Comparison of ENCODE assay signal across 10 mouse cellular contexts in genomic region chrX:99481677-99482338, GRCm38 (mm10). TPM values are rescaled to one million over a fixed set of nuclear protein-coding genes. Genes with fewer than 3 reads are reported as not detected.
DNase-seq lines count a peak whose midpoint lies in the region; ATAC-seq and TF ChIP-seq lines count a peak whose summit lies in the region.
"Had no signal": no experiment of that assay in that cellular context is flagged by ENCODE, and none has a peak within 500 bp of the region (broad histone marks: within the 10 kb centered on the region; RNA-seq: fewer than 3 reads in every experiment).

No protein-coding gene starts in this region.

- no peak for TF ChIP-seq EP300 in stomach, postnatal 0 days (optimal IDR thresholded peaks at IDR 0.05)

- no peak overlapping the region for H3K4me3 ChIP-seq in stomach, embryonic 16.5 days (replicated peaks; ENCODE audit: low read length)
- H3K4me3 ChIP-seq in stomach, postnatal 0 days (ENCODE audit: low read depth, low read length): no peak overlapping the region
- no peak overlapping the region for H3K4me3 ChIP-seq in hindbrain, postnatal 0 days (ENCODE audit: low read length)
- H3K4me3 ChIP-seq: gastrocnemius, adult 2 months had no signal

- ATAC-seq in frontal cortex, adult (ENCODE audit: low TSS enrichment): peak; percentile 95
- peak; percentile 47; the same call in 1 of the 2 replicates for ATAC-seq in stomach, embryonic 16.5 days (ENCODE audit: insufficient read depth, low FRiP score)
- no peak for ATAC-seq in stomach, postnatal 0 days (ENCODE audit: low FRiP score, low TSS enrichment)
- peak; percentile 96 for ATAC-seq in hindbrain, postnatal 0 days

- H3K27ac ChIP-seq in stomach, embryonic 16.5 days (ENCODE audit: low read length): no peak overlapping the region
- no peak overlapping the region for H3K27ac ChIP-seq in stomach, postnatal 0 days (replicated peaks)
- H3K27ac ChIP-seq in hindbrain, postnatal 0 days: peak overlapping the region; percentile 77
- H3K27ac ChIP-seq: gastrocnemius, adult 2 months had no signal

- TF ChIP-seq CTCF in stomach, postnatal 0 days (IDR thresholded peaks at IDR 0.05; ENCODE audit: low read depth): no peak
- TF ChIP-seq CTCF in hindbrain, postnatal 0 days (IDR thresholded peaks at IDR 0.05; ENCODE audit: low read depth): no peak

- H3K27me3 ChIP-seq in stomach, embryonic 16.5 days (ENCODE audit: control insufficient read depth, insufficient read depth, low read length): peaks cover 8% of the 10 kb centered on the region
- H3K27me3 ChIP-seq in stomach, postnatal 0 days (ENCODE audit: control insufficient read depth, insufficient read depth, low read length): no peaks in the 10 kb centered on the region
- H3K27me3 ChIP-seq in hindbrain, postnatal 0 days (ENCODE audit: insufficient read depth, low read length): no peaks in the 10 kb centered on the region; the same call in 1 of the 2 replicates

- no peaks in the 10 kb centered on the region for H3K9me3 ChIP-seq in stomach, embryonic 16.5 days (replicated peaks; ENCODE audit: control insufficient read depth, low read length)
- no peaks in the 10 kb centered on the region for H3K9me3 ChIP-seq in stomach, postnatal 0 days (ENCODE audit: control insufficient read depth, low read length)
- no peaks in the 10 kb centered on the region for H3K9me3 ChIP-seq in hindbrain, postnatal 0 days (ENCODE audit: low read length)

- no peak overlapping the region for H3K9ac ChIP-seq in stomach, embryonic 16.5 days (ENCODE audit: low read length)
- no peak overlapping the region for H3K9ac ChIP-seq in stomach, postnatal 0 days (ENCODE audit: low read length)
- no peak overlapping the region for H3K9ac ChIP-seq in hindbrain, postnatal 0 days (replicated peaks; ENCODE audit: low read length)

- H3K4me1 ChIP-seq in stomach, embryonic 16.5 days (ENCODE audit: control insufficient read depth, insufficient read depth, low read length): no peaks in the 10 kb centered on the region
- H3K4me1 ChIP-seq in stomach, postnatal 0 days (replicated peaks; ENCODE audit: control insufficient read depth, insufficient read depth): no peaks in the 10 kb centered on the region
- H3K4me1 ChIP-seq in hindbrain, postnatal 0 days (ENCODE audit: insufficient read depth, low read length): no peaks in the 10 kb centered on the region

- H3K4me2 ChIP-seq in stomach, embryonic 16.5 days (ENCODE audit: low read depth, low read length): no peak overlapping the region
- H3K4me2 ChIP-seq in stomach, postnatal 0 days (replicated peaks; ENCODE audit: low read depth): no peak overlapping the region
- 0 out of 2 replicates have a peak overlapping the region, but pooled peaks have one; percentile 3 for H3K4me2 ChIP-seq in hindbrain, postnatal 0 days (ENCODE audit: low read depth, low read length)

- no peaks in the 10 kb centered on the region for H3K36me3 ChIP-seq in stomach, embryonic 16.5 days (ENCODE audit: control insufficient read depth, insufficient read depth, low read length)
- no peaks in the 10 kb centered on the region for H3K36me3 ChIP-seq in stomach, postnatal 0 days (ENCODE audit: control insufficient read depth, insufficient read depth, low read length)
- H3K36me3 ChIP-seq in hindbrain, postnatal 0 days (ENCODE audit: insufficient read depth, low read length): no peaks in the 10 kb centered on the region

- 44% methylated on average over 11 of the region's 12 CpGs for WGBS in stomach, embryonic 16.5 days
- WGBS in stomach, postnatal 0 days: 54% methylated on average over 10 of the region's 12 CpGs
- WGBS in hindbrain, postnatal 0 days: 41% methylated on average over 12 of the region's 12 CpGs

- no peak for DNase-seq in frontal cortex, postnatal 36 days (ENCODE audit: low spot score in 2 of 2)
- no peak for DNase-seq in stomach, postnatal 0 days (ENCODE audit: low spot score)
- peak; percentile 83 for DNase-seq in hindbrain, postnatal 0 days (ENCODE audit: low spot score)
- peak; percentile 76 for DNase-seq in telencephalon, adult 2 months (ENCODE audit: low read depth, low spot score)
- no peak for DNase-seq in lung, postnatal 14 days
- no peak for DNase-seq in adrenal gland, postnatal 10 days
- DNase-seq: cerebellum, adult 9-10 months; gastrocnemius, adult 2 months had no signal

RNA-seq across cellular contexts. Expression of gene Pja1, which starts 10.7 kb away (rescaled TPM):
- polyA plus RNA-seq in stomach, embryonic 16.5 days (2015; fragmentation: Nextera tagmentation; extraction: Ambion mirVana): 148 and 149 TPM in 2 replicates
- 62.8 and 64.5 TPM in 2 replicates for polyA plus RNA-seq in stomach, postnatal 0 days (2015; fragmentation: Nextera tagmentation; extraction: Ambion mirVana)
- 194 and 216 TPM in 2 replicates for total RNA-seq in hindbrain, postnatal 0 days (2014; rRNA removed)
- 335 and 344 TPM in 2 replicates for polyA plus RNA-seq in hindbrain, postnatal 0 days (2015; fragmentation: Nextera tagmentation; extraction: Ambion mirVana)
- 10 to 100 TPM; 76.2 to 88.1 TPM for total RNA-seq in adrenal gland, postnatal 10 days (2021)

Comparison
In these comparisons a context has a peak if more than half of its experiments do, and no peak if none do; other contexts are left out.
1. DNase-seq: peak in hindbrain, postnatal 0 days (single experiment) and telencephalon, adult 2 months (single experiment); none in frontal cortex, postnatal 36 days (0 of 2), stomach, postnatal 0 days (single experiment), lung, postnatal 14 days (single experiment) and adrenal gland, postnatal 10 days (single experiment).